Mouse (Mus musculus) gastrocnemius, postnatal 25 days (tissue): ENCODE data around the gene L3mbtl2. TPM values are rescaled to one million over a fixed set of nuclear protein-coding genes. Genes with fewer than 3 reads are reported as not detected.

Source experiments
- DNase-seq: peaks from one replicate; pipeline ENCODE4 v3.0.0; 2022
- total RNA-seq, 2 experiments: library from RNA; stranded (reverse); gene quantifications; 1 replicate in 1 of 2; 2 replicates in 1 of 2; pipeline ENCODE4 v1.2.3; 2021

Gene L3mbtl2
- total RNA-seq, 2 experiments from 2014 or later: 5.7 to 7.0 TPM

- DNase-seq: no peak
Observed at GRCm38 (mm10) chr15:81708991-81709390, 45.3 kb downstream of the L3mbtl2 start.

GRCm38 (mm10) chr15:81709686-81710085 is 46.0 kb downstream of the L3mbtl2 start:
- peak; percentile 31 for DNase-seq

- no peak for DNase-seq
Observed at GRCm38 (mm10) chr15:81710801-81711200, 47.1 kb downstream of the L3mbtl2 start.

- DNase-seq: no peak
Observed at GRCm38 (mm10) chr15:81713742-81714141, 50.1 kb downstream of the L3mbtl2 start.

GRCm38 (mm10) chr15:81718336-81719138 is 54.8 kb downstream of the L3mbtl2 start:
- no peak for DNase-seq

GRCm38 (mm10) chr15:81719139-81719531 is 55.4 kb downstream of the L3mbtl2 start:
- no peak for DNase-seq

GRCm38 (mm10) chr15:81722361-81722760 is 58.7 kb downstream of the L3mbtl2 start:
- no peak for DNase-seq

- DNase-seq: no peak
Observed at GRCm38 (mm10) chr15:81723653-81724052, 60.0 kb downstream of the L3mbtl2 start.

- DNase-seq: no peak
Observed at GRCm38 (mm10) chr15:81725965-81726364, 62.3 kb downstream of the L3mbtl2 start.

- DNase-seq: no peak
Observed at GRCm38 (mm10) chr15:81729241-81729791, 65.6 kb downstream of the L3mbtl2 start.

- DNase-seq: peak; percentile 99
Observed at GRCm38 (mm10) chr15:81729792-81730635, 66.3 kb downstream of the L3mbtl2 start.

- DNase-seq: no peak
Observed at GRCm38 (mm10) chr15:81735075-81735474, 71.4 kb downstream of the L3mbtl2 start.

Other genes with a start within 250 kb of the L3mbtl2 start
- 100 to 1,000 TPM in 1 of 2 experiments, 10 to 100 TPM in 1; 97.2 to 104 TPM for gene Rbx1, start 197.6 kb upstream of the L3mbtl2 start, total RNA-seq
- gene Ep300, start 78.5 kb upstream of the L3mbtl2 start, total RNA-seq: 10 to 100 TPM; 26.9 to 34.6 TPM
- gene Chadl, start 33.4 kb downstream of the L3mbtl2 start, total RNA-seq: 1 to 10 TPM in 1 of 2 experiments, under 1 TPM in 1; 0.70 to 1.2 TPM
- 10 to 100 TPM; 29.1 to 29.5 TPM for gene Zc3h7b, start 81.2 kb downstream of the L3mbtl2 start, total RNA-seq
- gene Rangap1, start 81.6 kb downstream of the L3mbtl2 start, total RNA-seq: 10 to 100 TPM; 18.7 to 23.1 TPM
- 100 to 1,000 TPM; 113 to 168 TPM for gene Tef, start 138.5 kb downstream of the L3mbtl2 start, total RNA-seq
- 10 to 100 TPM; 47.4 to 85.8 TPM for gene Tob2, start 194.9 kb downstream of the L3mbtl2 start, total RNA-seq
- 10 to 100 TPM; 35.3 to 40.3 TPM for gene Phf5a, start 208.0 kb downstream of the L3mbtl2 start, total RNA-seq
- 1,000 to 10,000 TPM; 1,158 to 1,247 TPM for gene Aco2, start 208.4 kb downstream of the L3mbtl2 start, total RNA-seq